ENCODE assay signal across 26 mouse cellular contexts in the genomic region with DNA sequence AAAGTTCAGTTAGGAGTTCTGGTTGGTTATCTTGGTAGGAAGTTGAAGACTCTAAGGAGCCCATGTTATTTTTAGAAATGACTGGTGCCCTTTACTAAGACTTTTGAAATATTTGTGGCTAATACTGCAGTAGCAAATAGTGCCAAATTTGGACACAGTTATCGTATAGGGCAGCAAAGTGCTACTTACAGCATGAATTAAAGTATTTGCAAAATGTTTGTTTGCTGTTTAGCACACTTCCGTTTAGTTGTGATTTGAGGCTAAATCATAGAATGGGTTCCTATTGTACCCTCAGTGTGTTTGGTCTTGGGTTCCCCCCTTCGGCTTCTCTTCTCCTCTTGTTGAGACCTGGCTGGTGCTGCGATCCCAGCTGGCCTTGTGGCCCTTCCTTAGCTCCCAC. TPM values are rescaled to one million over a fixed set of nuclear protein-coding genes. Genes with fewer than 3 reads are reported as not detected.
DNase-seq lines count a peak whose midpoint lies in the region; ATAC-seq and TF ChIP-seq lines count a peak whose summit lies in the region.
"Had no signal": no experiment of that assay in that cellular context is flagged by ENCODE, and none has a peak within 500 bp of the region (broad histone marks: within the 10 kb centered on the region; RNA-seq: fewer than 3 reads in every experiment).

No protein-coding gene starts in this region.

- no peak for TF ChIP-seq EP300 in heart, postnatal 0 days (IDR thresholded peaks at IDR 0.05; ENCODE audit: low read depth)

- H3K27me3 ChIP-seq in heart, postnatal 0 days (ENCODE audit: control insufficient read depth, insufficient read depth, low read length) = no peaks in the 10 kb centered on the region
- no peaks in the 10 kb centered on the region for H3K27me3 ChIP-seq in neural tube, embryonic 15.5 days (replicated peaks)
- H3K27me3 ChIP-seq: embryonic facial prominence, embryonic 15.5 days; forebrain, embryonic 13.5 days; heart, embryonic 12.5 days; lung, embryonic 15.5 days; neural tube, embryonic 12.5 days had no signal

- peaks cover 20% of the 10 kb centered on the region for H3K4me1 ChIP-seq in heart, postnatal 0 days (ENCODE audit: control insufficient read depth, insufficient read depth)
- H3K4me1 ChIP-seq in neural tube, embryonic 15.5 days = peaks cover 3% of the 10 kb centered on the region
- H3K4me1 ChIP-seq: forebrain, embryonic 13.5 days; neural tube, embryonic 12.5 days had no signal

- TF ChIP-seq CTCF in heart, postnatal 0 days (IDR thresholded peaks at IDR 0.05; ENCODE audit: low read depth) = no peak

- H3K9ac ChIP-seq in heart, postnatal 0 days (replicated peaks; ENCODE audit: low read depth, low read length) = no peak overlapping the region
- no peak overlapping the region for H3K9ac ChIP-seq in neural tube, embryonic 15.5 days (replicated peaks)
- H3K9ac ChIP-seq: embryonic facial prominence, embryonic 15.5 days; forebrain, embryonic 13.5 days; heart, embryonic 12.5 days; lung, embryonic 15.5 days; neural tube, embryonic 12.5 days had no signal

- no peaks in the 10 kb centered on the region for H3K9me3 ChIP-seq in heart, postnatal 0 days (replicated peaks; ENCODE audit: control insufficient read depth, low read length)
- H3K9me3 ChIP-seq in neural tube, embryonic 15.5 days (replicated peaks) = no peaks in the 10 kb centered on the region
- H3K9me3 ChIP-seq: embryonic facial prominence, embryonic 15.5 days; forebrain, embryonic 13.5 days; heart, embryonic 12.5 days; lung, embryonic 15.5 days; neural tube, embryonic 12.5 days had no signal

- H3K36me3 ChIP-seq in heart, postnatal 0 days (replicated peaks; ENCODE audit: control insufficient read depth, insufficient read depth, low read length) = no peaks in the 10 kb centered on the region
- H3K36me3 ChIP-seq in neural tube, embryonic 15.5 days = no peaks in the 10 kb centered on the region
- H3K36me3 ChIP-seq: embryonic facial prominence, embryonic 15.5 days; heart, embryonic 12.5 days; lung, embryonic 15.5 days; neural tube, embryonic 12.5 days had no signal

- ATAC-seq in heart, postnatal 0 days (ENCODE audit: insufficient read depth, low read depth) = peak; percentile 24; the same call in 1 of the 2 replicates
- no peak for ATAC-seq in neural tube, embryonic 15.5 days (ENCODE audit: low FRiP score)
- 0 out of 2 replicates have a peak, but pooled peaks have one; percentile 24 for ATAC-seq in megakaryocyte-erythroid progenitor cell, adult 5-6 weeks (replicated peaks; ENCODE audit: low FRiP score, low TSS enrichment, poor library complexity, severe bottlenecking)
- ATAC-seq: activated CD4-positive, CD25-positive, alpha-beta regulatory T cell, adult 4 months; CD4-positive, CD25-positive, alpha-beta regulatory T cell, adult 4 months; forebrain, embryonic 13.5 days; hindbrain, embryonic 16.5 days; midbrain, embryonic 16.5 days had no signal

- DNase-seq in adrenal gland, postnatal 10 days = peak; percentile 29
- no peak for DNase-seq in adrenal gland, adult 8-10 months
- DNase-seq in heart, postnatal 0 days (ENCODE audit: low spot score) = no peak
- no peak for DNase-seq in heart, postnatal 4 days
- DNase-seq in neural tube, embryonic 10.5 days (ENCODE audit: extremely low spot score, low spot score) = peak; percentile 12
- no peak for DNase-seq in cerebellum, postnatal 14 days
- DNase-seq: cerebellum, adult 11-12 months; cerebellum, postnatal 10 days; gastrocnemius, postnatal 14 days; heart, postnatal 14 days; kidney, adult 2 months; kidney, postnatal 36 days; lung, postnatal 4 days; thymus, adult 2 months; thymus, postnatal 36 days had no signal

- H3K4me2 ChIP-seq in heart, postnatal 0 days (ENCODE audit: low read depth, low read length) = no peak overlapping the region
- H3K4me2 ChIP-seq in neural tube, embryonic 15.5 days = no peak overlapping the region
- H3K4me2 ChIP-seq: embryonic facial prominence, embryonic 15.5 days; forebrain, embryonic 13.5 days; heart, embryonic 12.5 days; lung, embryonic 15.5 days; neural tube, embryonic 12.5 days had no signal

- H3K27ac ChIP-seq in heart, postnatal 0 days (ENCODE audit: low read depth) = no peak overlapping the region
- H3K27ac ChIP-seq in neural tube, embryonic 15.5 days (replicated peaks) = no peak overlapping the region
- H3K27ac ChIP-seq: embryonic facial prominence, embryonic 15.5 days; forebrain, embryonic 13.5 days; lung, embryonic 15.5 days; neural tube, embryonic 12.5 days had no signal

- 50% methylated on average over 4 of the region's 4 CpGs for WGBS in heart, postnatal 0 days
- 94% methylated on average over 4 of the region's 4 CpGs for WGBS in neural tube, embryonic 15.5 days

- no peak overlapping the region for H3K4me3 ChIP-seq in heart, postnatal 0 days (ENCODE audit: low read depth, low read length)
- no peak overlapping the region for H3K4me3 ChIP-seq in neural tube, embryonic 15.5 days (replicated peaks)
- H3K4me3 ChIP-seq: embryonic facial prominence, embryonic 15.5 days; forebrain, embryonic 13.5 days; heart, embryonic 12.5 days; lung, embryonic 15.5 days; neural tube, embryonic 12.5 days had no signal

RNA-seq across cellular contexts. Expression of a gene that starts 45.3 kb away (rescaled TPM):
- total RNA-seq in adrenal gland, postnatal 10 days (2021) = 10 to 100 TPM; 31.6 to 49.9 TPM
- 10 to 100 TPM; 51.4 to 80.7 (median 59.5) TPM for total RNA-seq in adrenal gland, adult 8-10 months (2022)
- 11.3 and 11.6 TPM in 2 replicates for total RNA-seq in heart, postnatal 0 days (2014; rRNA removed; ENCODE audit: low replicate concordance)
- 6.8 and 8.3 TPM in 2 replicates for polyA plus RNA-seq in heart, postnatal 0 days (2015; fragmentation: Nextera tagmentation; extraction: Ambion mirVana)
- 10 to 100 TPM; 26.9 to 30.9 TPM for total RNA-seq in heart, postnatal 4 days (2021)
- polyA plus RNA-seq in neural tube, embryonic 15.5 days (2015; fragmentation: Nextera tagmentation; extraction: Ambion mirVana) = 34.3 and 38.9 TPM in 2 replicates
- total RNA-seq in megakaryocyte-erythroid progenitor cell, adult 5-6 weeks (2014; fragmentation: Nextera tagmentation) = 10.6 and 11.5 TPM in 2 replicates
- total RNA-seq in megakaryocyte-erythroid progenitor cell, adult 5-6 weeks (2017) = 11.2 and 13.2 TPM in 2 replicates

Comparison
In these comparisons a context has a peak if more than half of its experiments do, and no peak if none do; other contexts are left out.
1. DNase-seq: peak in adrenal gland, postnatal 10 days (single experiment) and neural tube, embryonic 10.5 days (single experiment); none in adrenal gland, adult 8-10 months (single experiment), heart, postnatal 0 days (single experiment), heart, postnatal 4 days (single experiment) and cerebellum, postnatal 14 days (0 of 2).